Mouse (Mus musculus): ENCODE data around the gene Srarp. TPM values are rescaled to one million over a fixed set of nuclear protein-coding genes. Genes with fewer than 3 reads are reported as not detected.
A peak's percentile ranks its signal among the peaks of the same experiment; 100 is the strongest.

The Srarp gene
- total and polyA plus RNA-seq, 3 experiments = 0.94 to 2.2 (median 1.6) TPM

GRCm38 (mm10) chr4:141422841-141423240 is 13.1 kb downstream of the Srarp start:
- Histone ChIP-seq H3K36me3 (ENCODE audit: control insufficient read depth, insufficient read depth, low read length) (no peaks in the 10 kb centered on the region), H3K27ac (peak overlapping the region; percentile 96), H3K4me1 (ENCODE audit: control insufficient read depth, insufficient read depth, low read length) (peaks cover 3% of the 10 kb centered on the region; the same call in 1 of the 2 replicates), H3K27me3 (ENCODE audit: control insufficient read depth, insufficient read depth, low read length) (no peaks in the 10 kb centered on the region), H3K79me2 (replicated peaks; ENCODE audit: control insufficient read depth, insufficient read depth, low read length) (no peaks in the 10 kb centered on the region), H3K9ac (ENCODE audit: low read depth, low read length) (peak overlapping the region; percentile 85), H3K4me3 (peak overlapping the region; percentile 59)
- intact Hi-C loops (cut with DNase I) = no loop called here
- TF ChIP-seq POLR2A (IDR thresholded peaks at IDR 0.05; ENCODE audit: insufficient read depth, low read depth, low read length) = peak; percentile 50; the same call in 1 of the 2 replicates
- TF ChIP-seq EP300 (IDR thresholded peaks at IDR 0.05; ENCODE audit: insufficient read depth, low read depth, low read length) = no peak; the same call in 1 of the 2 replicates
- WGBS = 63% methylated on average over 5 of the region's 5 CpGs
- no peak for DNase-seq

DNA sequence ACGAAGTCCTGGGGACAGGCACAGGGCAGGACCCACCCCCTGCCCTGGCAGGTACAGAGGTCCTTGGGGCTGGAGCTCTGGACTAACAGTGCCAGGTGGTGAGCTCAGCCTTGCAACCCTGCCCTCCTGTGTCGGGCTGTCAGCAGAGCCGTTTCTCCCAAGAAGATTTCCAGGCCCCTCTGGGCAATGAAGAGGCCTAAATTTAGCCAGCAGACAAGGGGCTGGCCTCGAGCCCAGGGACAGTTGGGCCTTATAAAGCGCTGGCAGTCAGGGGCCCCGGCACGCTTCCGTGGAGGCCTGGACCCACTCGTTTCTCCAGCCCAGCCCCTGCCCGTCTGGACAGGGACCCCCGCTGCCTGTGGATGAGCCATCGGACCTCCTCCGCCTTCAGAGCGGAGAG is 14.5 kb downstream of the Srarp start:
- Histone ChIP-seq H3K9ac (ENCODE audit: low read depth, low read length) (peak overlapping the region; percentile 85), H3K27me3 (ENCODE audit: control insufficient read depth, insufficient read depth, low read length) (no peaks in the 10 kb centered on the region), H3K4me1 (ENCODE audit: control insufficient read depth, insufficient read depth, low read length) (no peaks in the 10 kb centered on the region; the same call in 1 of the 2 replicates), H3K79me2 (replicated peaks; ENCODE audit: control insufficient read depth, insufficient read depth, low read length) (no peaks in the 10 kb centered on the region), H3K36me3 (ENCODE audit: control insufficient read depth, insufficient read depth, low read length) (no peaks in the 10 kb centered on the region), H3K27ac (peak overlapping the region; percentile 96), H3K4me3 (peak overlapping the region; percentile 59)
- TF ChIP-seq POLR2A (IDR thresholded peaks at IDR 0.05; ENCODE audit: insufficient read depth, low read depth, low read length) (peak; percentile 93), EP300 (IDR thresholded peaks at IDR 0.05; ENCODE audit: insufficient read depth, low read depth, low read length) (peak; percentile 92), CTCF (IDR thresholded peaks at IDR 0.05) (peak; percentile 28)
- 33% methylated on average over 14 of the region's 14 CpGs for WGBS
- intact Hi-C loops (cut with DNase I) = no loop called here
- DNase-seq = peak; percentile 84 to 89

DNA sequence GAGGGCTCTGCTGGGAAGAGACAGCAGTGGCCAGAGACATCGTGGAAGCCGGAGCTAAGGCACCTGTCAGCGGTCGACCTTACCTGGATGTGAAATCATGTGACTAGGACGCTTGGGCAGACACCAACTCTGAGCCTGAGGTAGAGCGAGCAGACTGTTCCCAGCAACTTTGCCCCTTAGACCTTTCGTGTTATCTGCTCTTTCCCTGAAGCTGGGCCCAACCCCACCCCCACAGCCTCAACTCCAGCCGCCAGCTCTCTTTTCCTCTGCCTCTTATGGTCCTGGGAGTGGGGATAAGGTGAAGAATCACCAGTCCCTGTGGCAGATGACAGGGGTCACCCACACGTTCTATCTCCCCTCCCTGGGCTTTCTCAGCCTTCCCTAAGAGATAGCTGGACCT is 15.0 kb downstream of the Srarp start:
- Histone ChIP-seq H3K4me1 (ENCODE audit: control insufficient read depth, insufficient read depth, low read length) (no peaks in the 10 kb centered on the region; the same call in 1 of the 2 replicates), H3K36me3 (ENCODE audit: control insufficient read depth, insufficient read depth, low read length) (no peaks in the 10 kb centered on the region), H3K27me3 (ENCODE audit: control insufficient read depth, insufficient read depth, low read length) (no peaks in the 10 kb centered on the region), H3K27ac (peak overlapping the region; percentile 96), H3K79me2 (replicated peaks; ENCODE audit: control insufficient read depth, insufficient read depth, low read length) (no peaks in the 10 kb centered on the region), H3K4me3 (no peak overlapping the region), H3K9ac (ENCODE audit: low read depth, low read length) (peak overlapping the region; percentile 66)
- intact Hi-C loops (cut with DNase I) = no loop called here
- DNase-seq = peak in 1 of 2 experiments; percentile 61
- TF ChIP-seq POLR2A (IDR thresholded peaks at IDR 0.05; ENCODE audit: insufficient read depth, low read depth, low read length) (no peak), EP300 (IDR thresholded peaks at IDR 0.05; ENCODE audit: insufficient read depth, low read depth, low read length) (no peak), CTCF (IDR thresholded peaks at IDR 0.05) (no peak)
- 41% methylated on average over 9 of the region's 9 CpGs for WGBS

- Histone ChIP-seq H3K27me3 (ENCODE audit: control insufficient read depth, insufficient read depth, low read length) (no peaks in the 10 kb centered on the region), H3K36me3 (ENCODE audit: control insufficient read depth, insufficient read depth, low read length) (no peaks in the 10 kb centered on the region), H3K4me3 (peak within 1 kb of the TSS; percentile 59), H3K79me2 (replicated peaks; ENCODE audit: control insufficient read depth, insufficient read depth, low read length) (no peaks in the 10 kb centered on the region), H3K4me1 (ENCODE audit: control insufficient read depth, insufficient read depth, low read length) (no peaks in the 10 kb centered on the region; the same call in 1 of the 2 replicates), H3K9ac (ENCODE audit: low read depth, low read length) (peak within 1 kb of the TSS; percentile 85), H3K27ac (peak within 1 kb of the TSS; percentile 96)
- no peak for TF ChIP-seq CTCF (IDR thresholded peaks at IDR 0.05)
- TF ChIP-seq EP300 (IDR thresholded peaks at IDR 0.05; ENCODE audit: insufficient read depth, low read depth, low read length) = no peak
- TF ChIP-seq POLR2A (IDR thresholded peaks at IDR 0.05; ENCODE audit: insufficient read depth, low read depth, low read length) = no peak
- DNase-seq = no peak
- intact Hi-C loops (cut with DNase I) = no loop called here
- 45% methylated on average over 9 of the region's 9 CpGs for WGBS
These were observed 15.6 kb downstream of the Srarp start, which contains the start of gene Hspb7 for GRCm38 (mm10) chr4:141420192-141420829. Gene Hspb7 (plus strand): TSS chr4:141420779.

GRCm38 (mm10) chr4:141419398-141420191 is 16.3 kb downstream of the Srarp start:
- Histone ChIP-seq H3K27me3 (ENCODE audit: control insufficient read depth, insufficient read depth, low read length) (no peaks in the 10 kb centered on the region), H3K4me3 (no peak overlapping the region), H3K36me3 (ENCODE audit: control insufficient read depth, insufficient read depth, low read length) (no peaks in the 10 kb centered on the region), H3K79me2 (replicated peaks; ENCODE audit: control insufficient read depth, insufficient read depth, low read length) (no peaks in the 10 kb centered on the region), H3K9ac (ENCODE audit: low read depth, low read length) (no peak overlapping the region), H3K4me1 (ENCODE audit: control insufficient read depth, insufficient read depth, low read length) (no peaks in the 10 kb centered on the region; the same call in 1 of the 2 replicates), H3K27ac (peak overlapping the region; percentile 96)
- TF ChIP-seq EP300 (IDR thresholded peaks at IDR 0.05; ENCODE audit: insufficient read depth, low read depth, low read length) = 0 out of 2 replicates have a peak, but pooled peaks have one; percentile 36
- no peak for TF ChIP-seq CTCF (IDR thresholded peaks at IDR 0.05)
- TF ChIP-seq POLR2A (IDR thresholded peaks at IDR 0.05; ENCODE audit: insufficient read depth, low read depth, low read length) = peak; percentile 21; the same call in 1 of the 2 replicates
- intact Hi-C loops (cut with DNase I) = no loop called here
- WGBS = 46% methylated on average over 27 of the region's 27 CpGs
- peak; percentile 54 to 69 for DNase-seq

All from heart, adult 2 months (tissue).